Mouse (Mus musculus) CD4-positive helper T cell, adult 2 months (primary cell): ENCODE measurements around the gene Igf2bp3.

Experiments used
- DNase-seq: peaks from one replicate; pipeline ENCODE4 v3.0.0-alpha.2; 2012; ENCODE audit warnings: low read depth, missing footprints, low spot score

Gene Igf2bp3

GRCm38 (mm10) chr6:49077894-49078293 lies 136.9 kb downstream of the Igf2bp3 start:
- DNase-seq: no peak

GRCm38 (mm10) chr6:49074117-49074490 lies 140.7 kb downstream of the Igf2bp3 start:
- no peak for DNase-seq

GRCm38 (mm10) chr6:49073304-49074116 lies 141.2 kb downstream of the Igf2bp3 start, which contains the start of gene Malsu1:
Malsu1 (plus strand) TSS chr6:49073795.
- DNase-seq: peak; percentile 92

- no peak for DNase-seq
Measured at GRCm38 (mm10) chr6:49068361-49068760, 146.4 kb downstream of the Igf2bp3 start.

DNA sequence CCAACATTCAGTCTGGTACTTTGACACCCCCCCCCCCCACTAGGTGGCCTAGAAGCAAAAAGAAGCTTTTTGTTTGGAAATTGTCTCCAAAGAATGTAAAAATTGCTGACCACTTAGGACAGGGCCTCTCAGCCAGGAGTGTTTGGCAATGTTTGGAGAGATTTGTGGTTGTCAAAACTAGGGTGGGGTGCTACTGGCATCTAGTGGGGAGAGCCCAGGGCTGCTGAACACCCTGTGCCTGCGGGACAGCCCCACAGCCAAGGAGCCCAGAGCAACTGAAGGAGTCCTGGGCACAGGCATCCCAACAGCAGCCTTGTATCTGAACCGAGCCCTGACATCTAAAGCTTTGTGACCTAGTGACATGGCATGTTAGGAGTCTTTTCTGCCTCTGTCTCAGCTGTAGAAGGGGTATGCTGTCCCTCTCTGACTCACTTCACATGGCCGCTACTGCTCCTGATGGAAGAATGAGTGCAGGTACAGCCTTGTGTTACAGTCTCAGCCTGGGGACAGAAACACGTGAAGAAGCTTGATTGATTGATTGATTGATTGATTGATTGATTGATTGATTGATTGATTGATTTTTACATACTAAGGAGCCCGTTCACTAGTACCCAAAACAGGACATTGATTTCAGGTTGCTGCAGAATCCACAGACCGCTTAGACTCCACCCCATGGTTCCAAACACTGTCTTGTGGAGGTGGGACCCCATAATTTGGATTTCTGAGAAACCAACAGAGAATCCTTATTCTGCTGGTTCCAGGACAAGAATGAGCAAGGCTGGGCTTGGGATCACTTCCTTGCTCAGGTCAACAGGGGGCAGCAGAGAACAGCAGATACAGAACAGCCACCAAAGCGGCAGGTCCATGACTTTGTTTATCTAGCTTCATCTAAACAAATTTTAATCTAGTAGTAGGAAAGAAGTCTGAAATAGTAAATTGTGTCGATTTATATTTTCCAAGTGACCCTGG lies 157.4 kb downstream of the Igf2bp3 start:
- DNase-seq: peak; percentile 64

GRCm38 (mm10) chr6:49056009-49056408 lies 158.7 kb downstream of the Igf2bp3 start:
- no peak for DNase-seq

DNA sequence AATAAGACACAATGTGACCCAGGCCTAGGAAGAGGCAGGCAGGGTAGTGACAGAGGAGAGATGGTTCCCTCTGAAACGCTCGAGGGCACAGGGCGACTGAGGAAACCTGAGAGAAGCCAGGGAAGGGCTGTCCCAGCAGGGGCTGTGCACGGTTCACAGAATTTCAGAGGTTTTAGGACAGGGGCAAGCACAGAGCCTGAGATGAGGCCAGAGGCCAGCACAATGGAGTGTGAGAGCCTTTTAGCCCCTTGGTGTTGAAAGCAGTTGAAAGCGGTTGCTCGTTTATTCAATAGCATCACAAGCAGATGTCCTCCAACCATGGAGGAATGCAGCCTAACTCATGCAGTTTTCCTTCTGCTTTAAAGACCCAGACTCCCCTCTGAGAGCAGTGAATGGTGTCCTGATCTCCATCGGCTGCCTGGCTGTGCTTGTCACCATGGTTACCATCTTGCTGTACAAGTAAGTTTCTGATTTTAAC lies 159.5 kb downstream of the Igf2bp3 start:
- DNase-seq: no peak

DNA sequence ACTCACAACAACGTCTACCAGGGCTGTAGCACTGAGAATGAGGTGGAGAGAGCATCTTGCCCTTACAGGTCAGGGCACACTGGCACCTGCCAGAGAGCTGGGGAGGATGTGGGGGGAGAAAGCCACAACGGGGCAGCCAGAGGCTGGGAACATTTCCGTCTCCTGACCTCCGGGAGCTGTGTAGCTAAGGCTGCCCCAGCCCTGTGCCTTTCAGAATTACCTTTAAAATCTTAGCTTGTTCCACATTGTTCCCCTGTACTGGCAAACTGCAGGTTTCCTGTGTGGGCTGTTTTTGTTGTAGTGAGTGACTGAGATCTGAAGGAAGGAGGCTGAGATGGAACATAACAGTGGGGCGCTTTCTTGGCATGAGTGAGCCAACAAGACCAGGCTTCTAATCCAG lies 162.6 kb downstream of the Igf2bp3 start:
- DNase-seq: peak; percentile 48

DNA sequence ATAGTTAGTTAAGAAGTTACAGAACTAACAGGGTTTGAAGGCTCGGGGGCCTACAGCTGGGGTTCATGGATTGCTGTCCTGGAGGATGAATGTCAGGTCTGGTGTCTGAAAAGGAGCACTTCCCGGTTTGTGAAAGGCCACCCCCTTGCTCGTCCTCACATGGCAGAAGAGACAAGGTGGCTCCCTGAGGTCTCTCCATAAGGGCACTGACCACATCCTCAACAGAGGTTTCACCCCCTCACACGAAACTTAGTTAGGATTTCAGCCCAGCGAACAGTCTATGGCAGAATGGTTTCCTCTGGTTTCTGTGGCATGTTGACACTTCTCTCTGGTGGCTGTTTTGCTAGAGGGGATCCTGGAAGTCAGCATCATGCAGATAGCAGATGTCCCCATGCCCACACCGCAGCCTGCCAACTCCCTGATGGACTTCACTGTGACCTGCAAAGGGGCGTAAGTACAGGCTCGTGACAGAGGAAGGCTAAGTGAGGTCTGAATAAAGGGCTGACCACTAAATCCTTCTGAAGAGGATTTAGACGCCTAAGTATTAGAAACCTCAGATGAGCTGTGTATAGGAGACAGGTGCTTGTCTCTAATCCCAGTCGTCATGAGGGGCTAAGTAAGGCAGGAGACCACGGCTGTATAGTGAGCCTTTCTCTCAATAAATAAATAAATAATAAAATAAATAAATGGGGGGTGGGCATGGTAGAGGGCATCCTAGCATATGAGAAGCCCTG lies 163.9 kb downstream of the Igf2bp3 start:
- no peak for DNase-seq

DNA sequence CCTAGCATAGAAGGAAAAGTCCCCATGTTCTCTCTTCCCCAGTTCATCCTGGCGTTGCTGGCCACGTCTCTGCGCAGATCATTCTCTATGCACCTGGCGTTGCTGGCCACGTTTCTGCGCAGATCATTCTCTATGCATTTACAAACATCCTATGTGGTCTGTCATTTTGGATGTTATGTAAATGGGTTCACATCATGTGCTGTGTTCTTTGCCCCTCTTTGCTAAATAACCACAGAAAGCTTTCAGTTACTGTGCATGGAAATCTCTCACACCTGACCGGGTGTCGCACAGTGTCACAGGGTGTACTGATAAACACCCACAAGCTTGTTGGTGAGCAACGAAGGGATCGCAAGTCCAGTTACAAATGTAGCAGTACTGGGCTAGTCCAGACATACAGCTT lies 166.4 kb downstream of the Igf2bp3 start:
- DNase-seq: no peak

GRCm38 (mm10) chr6:49047848-49048247 lies 166.9 kb downstream of the Igf2bp3 start:
- DNase-seq: no peak

- no peak for DNase-seq
Measured at GRCm38 (mm10) chr6:49046976-49047375, 167.8 kb downstream of the Igf2bp3 start.

DNA sequence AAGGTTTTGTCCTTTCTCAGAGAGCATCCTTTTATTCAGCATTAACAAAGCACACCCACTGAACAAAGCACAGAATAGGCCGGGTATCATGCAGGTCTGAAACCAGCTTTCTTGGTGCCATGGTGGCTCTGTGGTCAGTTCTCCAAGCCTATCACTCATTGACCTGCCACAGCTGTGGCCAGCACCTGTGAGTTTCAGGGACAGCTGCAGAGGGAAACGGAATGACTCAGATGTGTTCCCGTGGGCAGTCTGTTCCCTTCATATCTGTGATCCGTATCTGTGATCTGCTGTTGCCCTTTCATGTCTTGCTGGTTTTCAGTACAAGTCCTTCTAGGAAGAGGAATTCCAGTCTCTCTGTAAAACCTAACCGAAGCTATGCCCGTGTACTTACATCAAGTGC lies 168.3 kb downstream of the Igf2bp3 start:
- no peak for DNase-seq

DNA sequence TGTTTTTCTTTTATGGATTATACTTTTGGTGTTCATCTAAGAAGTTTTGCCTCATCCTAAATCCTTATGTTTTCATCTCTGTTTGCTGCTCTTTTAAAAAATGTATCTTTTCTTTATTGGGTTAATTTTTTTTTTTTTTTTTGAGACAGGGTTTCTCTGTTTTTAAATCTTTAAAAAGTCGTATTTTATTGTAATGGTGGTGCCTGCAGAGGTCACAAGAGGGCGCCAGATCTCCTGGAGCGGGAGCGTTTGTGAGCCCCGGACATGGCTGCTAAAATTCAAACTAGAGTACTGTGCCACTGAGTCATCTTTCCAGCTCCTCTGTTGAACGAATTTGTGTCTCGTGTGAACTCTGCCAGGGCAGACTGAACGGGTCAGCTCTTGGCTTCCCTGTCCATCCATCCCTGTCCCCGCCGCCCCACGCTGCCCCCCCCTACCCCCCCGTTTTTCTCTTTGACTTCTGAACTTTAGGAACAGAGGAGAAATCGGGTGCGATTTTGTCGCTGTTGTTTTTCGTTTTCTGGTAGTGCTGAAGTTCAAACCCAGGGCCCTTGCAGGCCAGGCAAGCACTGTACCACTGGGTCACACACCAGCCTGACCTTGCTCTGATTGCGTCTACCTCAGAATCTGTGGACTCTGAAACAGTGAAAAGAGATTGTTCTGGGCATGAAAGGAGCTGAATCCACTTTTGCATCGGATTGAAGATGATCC lies 175.1 kb downstream of the Igf2bp3 start:
- DNase-seq: peak; percentile 74

DNA sequence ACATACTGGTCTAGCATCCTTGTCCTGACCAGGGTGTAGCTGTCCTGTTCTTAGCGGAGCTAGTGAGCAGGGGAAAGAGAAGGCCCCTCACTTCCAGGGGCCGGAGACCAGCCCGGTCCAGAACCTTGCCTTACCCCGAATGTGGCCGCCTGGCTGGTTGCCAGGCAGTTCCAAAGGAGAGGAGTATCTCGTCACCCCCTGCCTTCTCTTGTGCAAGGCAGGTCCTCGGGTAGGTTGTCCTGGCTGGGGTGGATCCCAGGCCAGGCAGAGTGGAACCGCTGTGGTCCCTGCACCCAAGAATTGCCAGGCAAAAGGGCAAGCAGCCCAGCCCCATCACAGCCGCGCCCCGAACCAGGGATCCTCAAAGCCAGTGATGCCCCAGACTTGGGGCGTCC lies 177.5 kb downstream of the Igf2bp3 start:
- DNase-seq: no peak

- peak; percentile 69 for DNase-seq
Measured at GRCm38 (mm10) chr6:49036275-49037267, 178.2 kb downstream of the Igf2bp3 start, which contains the start of gene Gpnmb. Gpnmb (plus strand) TSS chr6:49036546.
